Mouse (Mus musculus): Measurements from ENCODE around the gene Ttll4. TPM values are rescaled to one million over a fixed set of nuclear protein-coding genes. Genes with fewer than 3 reads are reported as not detected.

Ttll4 gene
- 29.7 and 31.8 TPM in 2 replicates for polyA plus RNA-seq (2012; rRNA removed)

DNA sequence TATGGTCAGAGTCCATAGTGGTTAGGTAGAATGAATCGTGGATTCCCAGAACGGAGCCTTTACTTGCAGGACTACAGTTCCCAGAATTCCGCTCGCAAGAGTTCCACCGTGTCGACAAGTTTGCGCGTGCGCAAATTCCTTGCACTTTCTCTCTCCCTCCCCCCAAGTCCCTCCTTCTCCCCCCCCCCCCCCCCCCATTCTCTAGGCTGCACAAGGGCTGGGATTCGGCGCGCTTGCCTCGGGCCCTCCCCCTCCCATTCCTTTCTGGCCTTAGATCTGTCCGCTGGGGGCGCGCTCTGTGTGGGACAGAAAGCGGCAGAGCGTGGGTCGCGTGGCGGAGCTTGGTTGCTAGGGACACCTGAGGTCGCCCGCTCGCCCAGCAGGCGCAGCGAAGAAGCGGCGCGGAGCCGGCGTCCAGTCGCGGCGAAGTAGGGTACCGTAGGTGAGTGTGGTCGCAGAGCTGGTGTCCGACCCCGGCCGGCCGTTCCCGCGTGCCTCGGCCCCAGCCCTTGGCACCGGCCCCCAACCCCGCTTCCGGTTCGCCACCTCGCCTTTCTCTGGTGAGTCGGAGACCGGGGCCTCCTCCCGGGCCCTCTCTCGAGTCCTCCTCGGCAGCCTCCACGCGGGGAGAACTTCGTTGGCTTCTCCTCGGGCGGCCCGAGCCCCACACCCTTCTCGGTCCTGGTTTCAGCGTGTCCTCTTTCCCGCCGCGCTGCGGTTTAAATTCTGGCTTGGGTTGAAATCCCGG is at the start of gene Ttll4:
Ttll4 (plus strand) TSS at position 298 of the 748 bp plus-strand sequence.

DNA sequence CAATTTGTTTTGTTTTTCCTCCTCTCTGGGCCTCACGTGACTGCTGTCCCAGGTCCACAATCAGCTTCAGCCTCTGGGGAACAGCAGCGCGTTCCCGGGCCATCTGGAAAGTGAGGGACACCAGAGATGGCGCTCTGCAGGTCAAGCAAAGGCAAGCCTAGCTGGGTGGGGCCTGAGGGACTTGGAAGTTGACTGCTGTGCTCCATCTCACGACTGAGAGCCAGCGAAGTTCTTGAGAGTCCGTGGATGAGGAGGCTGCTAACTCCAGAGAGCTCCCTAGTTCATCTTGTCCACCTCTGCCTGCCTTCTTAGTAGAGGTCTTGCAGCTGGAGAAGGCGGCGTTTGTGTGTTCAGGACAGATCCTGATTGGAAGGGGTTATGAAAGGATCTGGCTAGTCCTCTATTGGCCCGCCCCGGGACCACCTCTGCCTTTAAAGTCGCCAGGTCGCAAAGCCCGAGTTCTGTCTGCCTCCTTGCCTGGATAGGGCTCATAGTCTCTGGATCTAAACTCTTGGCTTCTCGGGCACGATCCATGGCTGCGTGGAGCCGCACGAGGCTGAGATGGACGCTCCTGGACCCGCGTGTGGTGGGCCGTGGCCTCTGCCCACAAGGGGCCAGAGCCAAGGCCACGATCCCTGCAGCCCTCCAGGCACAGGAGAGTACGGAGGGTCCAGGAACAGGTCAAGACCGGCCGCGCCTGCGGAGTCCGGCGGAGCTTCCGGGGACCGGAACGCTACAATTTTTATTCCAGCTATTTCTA is 51.7 kb downstream of the Ttll4 start, which contains the start of gene Cyp27a1:
Cyp27a1 (plus strand) TSS at position 476 of the 760 bp plus-strand sequence.

DNA sequence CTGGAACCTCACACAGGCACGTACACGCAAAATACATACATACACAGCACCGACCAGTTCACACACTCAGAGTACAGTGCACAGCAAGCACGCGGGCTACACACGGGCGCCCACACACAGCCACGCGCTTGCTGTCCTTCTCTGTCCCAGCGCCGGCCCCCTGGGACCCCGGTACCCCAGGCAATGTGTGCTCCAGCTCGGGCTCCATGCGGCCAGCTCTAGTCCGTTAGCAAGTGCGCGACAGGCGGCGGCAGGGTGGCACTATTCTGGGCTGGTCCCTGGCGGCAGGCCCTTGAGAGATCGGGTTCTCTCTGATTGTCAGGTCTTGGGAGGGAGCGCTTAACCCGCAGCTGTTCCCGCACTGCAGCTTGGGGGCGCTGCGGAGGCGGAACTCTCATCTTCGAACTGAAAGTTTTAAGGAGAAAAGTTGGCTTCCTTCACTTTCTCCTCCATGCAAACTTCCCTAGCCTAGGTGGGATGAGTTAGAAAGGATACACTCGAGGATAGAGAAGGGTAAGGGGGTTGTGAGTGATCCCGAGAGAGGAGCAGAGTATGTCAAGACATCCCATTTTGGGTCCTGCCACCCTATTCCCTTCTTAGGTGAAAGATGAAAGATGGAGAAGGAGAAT is 87.2 kb downstream of the Ttll4 start, which contains the start of gene Prkag3:
Prkag3 (minus strand) TSS at position 579 of the 629 bp plus-strand sequence.

Other genes with a start within 250 kb of the Ttll4 start
- 47.5 and 47.7 TPM in 2 replicates for gene Cnot9, start 155.7 kb upstream of the Ttll4 start, polyA plus RNA-seq (2012; rRNA removed)
- 5.5 and 7.0 TPM in 2 replicates for gene Plcd4, start 118.9 kb upstream of the Ttll4 start, polyA plus RNA-seq (2012; rRNA removed)
- 10.5 and 12.4 TPM in 2 replicates for gene Usp37, start 117.5 kb upstream of the Ttll4 start, polyA plus RNA-seq (2012; rRNA removed)
- 18.7 and 20.5 TPM in 2 replicates for gene Zfp142, start 73.5 kb upstream of the Ttll4 start, polyA plus RNA-seq (2012; rRNA removed)
- gene Bcs1l, start 73.5 kb upstream of the Ttll4 start, polyA plus RNA-seq (2012; rRNA removed) = 29.7 and 30.6 TPM in 2 replicates
- 134 and 139 TPM in 2 replicates for gene Rnf25, start 60.3 kb upstream of the Ttll4 start, polyA plus RNA-seq (2012; rRNA removed)
- 17.6 and 19.2 TPM in 2 replicates for gene Stk36, start 60.3 kb upstream of the Ttll4 start, polyA plus RNA-seq (2012; rRNA removed)
- gene Cyp27a1, start 51.8 kb downstream of the Ttll4 start, polyA plus RNA-seq (2012; rRNA removed) = 1.8 and 2.4 TPM in 2 replicates
- 0.04 and 0.44 TPM in 2 replicates for gene Prkag3, start 87.5 kb downstream of the Ttll4 start, polyA plus RNA-seq (2012; rRNA removed)
- gene Wnt6, start 110.1 kb downstream of the Ttll4 start, polyA plus RNA-seq (2012; rRNA removed) = 3.2 and 3.4 TPM in 2 replicates
- gene Wnt10a, start 129.8 kb downstream of the Ttll4 start, polyA plus RNA-seq (2012; rRNA removed) = 0.17 and 0.52 TPM in 2 replicates
- gene Cdk5r2, start 193.2 kb downstream of the Ttll4 start, polyA plus RNA-seq (2012; rRNA removed) = 63.6 and 72.4 TPM in 2 replicates
- 0.45 and 0.53 TPM in 2 replicates for gene Fev, start 223.7 kb downstream of the Ttll4 start, polyA plus RNA-seq (2012; rRNA removed)
- gene Cryba2, start 231.4 kb downstream of the Ttll4 start, polyA plus RNA-seq (2012; rRNA removed) = 0.25 and 0.32 TPM in 2 replicates